Mouse (Mus musculus) c-Kit-negative CD71-positive TER-119-positive erythroid progenitor cells, embryonic 14.5 days (primary cell): ENCODE measurements at regions not wholly inside any gene's neighbourhood (a gene's known extent, or its start where the extent isn't known, plus 50 kb on each side); places are given as distances from the start of the nearest gene placed in this dataset.

Experiments used
- DNase-seq: peaks from one replicate; pipeline ENCODE4 v3.0.0-alpha.2; 2013; ENCODE audit warnings: low read depth, low spot score

- no peak for DNase-seq
Measured at GRCm38 (mm10) chr9:116332485-116333118, 157.4 kb upstream of the Tgfbr2 start.

GRCm38 (mm10) chr9:116331406-116331805 lies 156.2 kb upstream of the Tgfbr2 start:
- DNase-seq: no peak

GRCm38 (mm10) chr9:116330796-116331195 lies 155.6 kb upstream of the Tgfbr2 start:
- DNase-seq: no peak

- DNase-seq: no peak
Measured at GRCm38 (mm10) chr9:116329147-116329546, 154.0 kb upstream of the Tgfbr2 start.

GRCm38 (mm10) chr9:116328201-116328600 lies 153.0 kb upstream of the Tgfbr2 start:
- DNase-seq: no peak

GRCm38 (mm10) chr9:116327080-116327479 lies 151.9 kb upstream of the Tgfbr2 start:
- DNase-seq: no peak

- no peak for DNase-seq
Measured at GRCm38 (mm10) chr9:116324971-116325370, 149.8 kb upstream of the Tgfbr2 start.

- no peak for DNase-seq
Measured at GRCm38 (mm10) chr9:116323871-116324721, 148.9 kb upstream of the Tgfbr2 start.

GRCm38 (mm10) chr9:116321908-116322307 lies 146.7 kb upstream of the Tgfbr2 start:
- no peak for DNase-seq

- no peak for DNase-seq
Measured at GRCm38 (mm10) chr9:116319421-116319820, 144.3 kb upstream of the Tgfbr2 start.

- DNase-seq: no peak
Measured at GRCm38 (mm10) chr9:116316582-116317095, 141.5 kb upstream of the Tgfbr2 start.

GRCm38 (mm10) chr9:116314803-116315202 lies 139.6 kb upstream of the Tgfbr2 start:
- DNase-seq: no peak

GRCm38 (mm10) chr9:116313932-116314790 lies 139.0 kb upstream of the Tgfbr2 start:
- no peak for DNase-seq

GRCm38 (mm10) chr9:116311364-116311763 lies 136.2 kb upstream of the Tgfbr2 start:
- no peak for DNase-seq

GRCm38 (mm10) chr9:116301602-116302001 lies 126.4 kb upstream of the Tgfbr2 start:
- DNase-seq: no peak

GRCm38 (mm10) chr9:116298791-116299190 lies 123.6 kb upstream of the Tgfbr2 start:
- DNase-seq: no peak

GRCm38 (mm10) chr9:116296349-116296748 lies 121.2 kb upstream of the Tgfbr2 start:
- no peak for DNase-seq

- no peak for DNase-seq
Measured at GRCm38 (mm10) chr9:116294073-116294472, 118.9 kb upstream of the Tgfbr2 start.

- DNase-seq: no peak
Measured at GRCm38 (mm10) chr9:116293110-116293509, 118.0 kb upstream of the Tgfbr2 start.

GRCm38 (mm10) chr9:116291624-116292023 lies 116.5 kb upstream of the Tgfbr2 start:
- DNase-seq: no peak

- no peak for DNase-seq
Measured at GRCm38 (mm10) chr9:116290896-116291295, 115.7 kb upstream of the Tgfbr2 start.
